Mouse (Mus musculus) heart, embryonic 13.5 days (tissue): ENCODE results near the gene Plscr1. TPM values are rescaled to one million over a fixed set of nuclear protein-coding genes. Genes with fewer than 3 reads are reported as not detected.

Experiments
- ATAC-seq: fragments of 200-750 bp; cut with Nextera tagmentation; 2 replicates; pipeline ENCODE4 v1.8.0; 2017; ENCODE audit warnings: moderate TSS enrichment; ENCODE audit not compliant: insufficient number of reproducible peaks, low FRiP score, low TSS enrichment; ENCODE audit errors: extremely low read depth
- H3K27ac ChIP-seq: fragments of 300-500 bp; sonication (generic); replicated peaks from 2 replicates; pipeline ENCODE4 v1.5.1; 2015; ENCODE audit warnings: moderate library complexity, mild to moderate bottlenecking, inconsistent platforms
- H3K27me3 ChIP-seq: fragments of 300-500 bp; sonication (generic); replicated peaks from 2 replicates; pipeline ENCODE4 v1.6.1; 2015; ENCODE audit warnings: mild to moderate bottlenecking, inconsistent platforms
- H3K36me3 ChIP-seq: fragments of 300-500 bp; sonication (generic); 2 replicates; pipeline ENCODE4 v1.6.1; 2015; ENCODE audit warnings: mild to moderate bottlenecking, inconsistent platforms
- H3K4me1 ChIP-seq: fragments of 300-500 bp; sonication (generic); 2 replicates; pipeline ENCODE4 v1.6.1; 2015; ENCODE audit warnings: inconsistent platforms
- H3K4me2 ChIP-seq: fragments of 300-500 bp; sonication (generic); 2 replicates; pipeline ENCODE4 v1.6.1; 2015; ENCODE audit warnings: inconsistent platforms, mild to moderate bottlenecking, moderate library complexity
- H3K4me3 ChIP-seq: fragments of 300-500 bp; sonication (generic); 2 replicates; pipeline ENCODE4 v1.5.1; 2015; ENCODE audit warnings: moderate library complexity, mild to moderate bottlenecking, inconsistent platforms
- H3K9ac ChIP-seq: fragments of 300-500 bp; sonication (generic); 2 replicates; pipeline ENCODE4 v1.6.1; 2015; ENCODE audit warnings: inconsistent platforms, mild to moderate bottlenecking, moderate library complexity
- H3K9me3 ChIP-seq: fragments of 300-500 bp; sonication (generic); 2 replicates; pipeline ENCODE4 v1.6.1; 2016; ENCODE audit warnings: inconsistent platforms
- WGBS: fragments of 180-500 bp; shearing (Covaris S2); methylation state at CpG from one replicate; pipeline ENCODE4 v1.1.7; 2015; ENCODE audit warnings: mixed read lengths; 5-methylcytosine and 5-hydroxymethylcytosine counted together
- polyA plus RNA-seq: library from polyadenylated mRNA; unstranded; fragments of >200 nt; fragmentation: Nextera tagmentation; extraction: Ambion mirVana; gene quantifications from 2 replicates; pipeline ENCODE4 v1.2.1, GENCODE M21; 2015

The Plscr1 gene
- polyA plus RNA-seq, 1 experiment from 2014 or later: 32.3 TPM

- Histone ChIP-seq H3K9ac (no peak overlapping the region), H3K27ac (no peak overlapping the region), H3K4me2 (no peak overlapping the region), H3K9me3 (no peaks in the 10 kb centered on the region), H3K4me1 (peaks cover 3% of the 10 kb centered on the region; the same call in 1 of the 2 replicates), H3K36me3 (peaks cover 52% of the 10 kb centered on the region), H3K27me3 (no peaks in the 10 kb centered on the region), H3K4me3 (no peak overlapping the region)
- WGBS: 59% methylated on average over 7 of the region's 7 CpGs
- ATAC-seq: no peak
Observed at GRCm38 (mm10) chr9:92260481-92261159, 11.1 kb downstream of the Plscr1 start.

- H3K4me1 ChIP-seq: peaks cover 9% of the 10 kb centered on the region
- ATAC-seq: no peak
- no peak overlapping the region for H3K4me3 ChIP-seq
- 58% methylated on average over 4 of the region's 4 CpGs for WGBS
- no peaks in the 10 kb centered on the region for H3K27me3 ChIP-seq
- no peak overlapping the region for H3K9ac ChIP-seq
- no peak overlapping the region for H3K27ac ChIP-seq
- peaks cover 84% of the 10 kb centered on the region for H3K36me3 ChIP-seq
- H3K9me3 ChIP-seq: no peaks in the 10 kb centered on the region
- peak overlapping the region; percentile 44 for H3K4me2 ChIP-seq
Observed at GRCm38 (mm10) chr9:92265719-92266118, 16.2 kb downstream of the Plscr1 start.

DNA sequence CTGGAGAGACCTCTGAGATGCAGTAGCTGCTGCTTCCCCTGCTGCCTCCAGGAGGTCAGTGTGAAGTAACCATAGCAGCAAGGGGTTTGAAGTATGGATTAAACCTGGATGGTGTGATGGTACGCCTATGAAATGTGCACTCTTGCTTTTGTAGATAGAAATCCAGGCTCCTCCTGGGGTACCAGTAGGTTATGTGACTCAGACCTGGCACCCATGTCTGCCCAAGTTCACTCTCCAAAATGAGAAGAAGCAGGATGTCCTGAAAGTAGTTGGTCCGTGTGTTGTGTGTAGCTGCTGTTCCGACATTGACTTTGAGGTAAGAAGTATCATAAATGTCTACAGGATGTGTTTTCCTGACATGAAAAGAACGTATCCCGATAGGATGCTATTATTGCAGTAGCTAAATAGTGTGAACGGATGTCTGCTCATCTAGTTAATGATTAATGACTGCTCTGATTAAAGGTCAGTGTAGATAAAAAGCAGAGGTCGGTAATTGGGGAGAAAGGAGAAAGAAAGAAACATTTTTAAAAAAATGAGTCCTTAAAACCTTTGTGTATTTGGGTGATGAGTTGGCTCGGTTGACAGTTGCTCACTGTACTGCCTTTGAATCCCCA lies 17.1 kb downstream of the Plscr1 start:
- Histone ChIP-seq H3K4me2 (no peak overlapping the region), H3K9me3 (no peaks in the 10 kb centered on the region), H3K4me3 (no peak overlapping the region), H3K27ac (no peak overlapping the region), H3K9ac (no peak overlapping the region), H3K36me3 (peaks cover 77% of the 10 kb centered on the region), H3K4me1 (peaks cover 15% of the 10 kb centered on the region), H3K27me3 (no peaks in the 10 kb centered on the region)
- 79% methylated on average over 8 of the region's 8 CpGs for WGBS
- ATAC-seq: no peak

- H3K4me2 ChIP-seq: no peak overlapping the region
- H3K36me3 ChIP-seq: peaks cover 75% of the 10 kb centered on the region
- no peak overlapping the region for H3K9ac ChIP-seq
- H3K4me3 ChIP-seq: no peak overlapping the region
- no peaks in the 10 kb centered on the region for H3K27me3 ChIP-seq
- peaks cover 15% of the 10 kb centered on the region for H3K4me1 ChIP-seq
- H3K27ac ChIP-seq: no peak overlapping the region
- WGBS: 91% methylated on average over 1 of the region's 1 CpGs
- no peak for ATAC-seq
- H3K9me3 ChIP-seq: no peaks in the 10 kb centered on the region
Observed at GRCm38 (mm10) chr9:92267732-92268131, 18.2 kb downstream of the Plscr1 start.

- no peak for ATAC-seq
- H3K9me3 ChIP-seq: no peaks in the 10 kb centered on the region
- H3K36me3 ChIP-seq: peaks cover 68% of the 10 kb centered on the region
- H3K27ac ChIP-seq: no peak overlapping the region
- H3K4me1 ChIP-seq: peaks cover 26% of the 10 kb centered on the region
- no peak overlapping the region for H3K4me3 ChIP-seq
- H3K27me3 ChIP-seq: no peaks in the 10 kb centered on the region
- WGBS: 80% methylated on average over 5 of the region's 5 CpGs
- H3K9ac ChIP-seq: no peak overlapping the region
- no peak overlapping the region for H3K4me2 ChIP-seq
Observed at GRCm38 (mm10) chr9:92269829-92270404, 20.4 kb downstream of the Plscr1 start.

DNA sequence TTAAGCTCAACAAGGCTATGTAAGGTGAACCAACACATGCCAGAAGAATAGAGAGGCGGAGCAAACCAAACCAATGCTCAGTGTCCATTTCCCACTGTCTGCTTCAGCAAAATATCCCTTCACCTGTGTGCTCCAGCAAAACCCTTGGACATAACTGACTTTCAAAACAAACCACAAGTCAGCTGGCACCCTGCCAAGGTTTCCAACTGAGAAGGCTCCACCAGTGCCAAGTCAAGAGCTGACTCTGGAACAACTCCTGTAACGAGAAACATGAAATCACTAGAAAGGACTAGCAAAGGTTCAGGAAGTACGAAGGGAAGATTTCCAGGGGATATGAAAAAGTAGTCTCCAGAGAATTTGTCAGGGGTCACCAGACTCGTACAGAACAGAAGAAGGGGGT lies 21.4 kb downstream of the Plscr1 start:
- 34% methylated on average over 4 of the region's 4 CpGs for WGBS

GRCm38 (mm10) chr9:92272650-92273049 lies 23.1 kb downstream of the Plscr1 start:
- ATAC-seq: no peak
- Histone ChIP-seq H3K4me2 (no peak overlapping the region), H3K36me3 (peaks cover 46% of the 10 kb centered on the region), H3K27ac (no peak overlapping the region), H3K4me3 (no peak overlapping the region), H3K9ac (no peak overlapping the region), H3K27me3 (no peaks in the 10 kb centered on the region), H3K4me1 (peaks cover 42% of the 10 kb centered on the region), H3K9me3 (no peaks in the 10 kb centered on the region)
- 84% methylated on average over 4 of the region's 4 CpGs for whole genome bisulfite sequencing

More for the DNA sequence above, 21.4 kb downstream of the Plscr1 start:
- H3K27ac ChIP-seq: 0 out of 2 replicates have a peak overlapping the region, but pooled peaks have one; percentile 44
- no peak for ATAC-seq
- no peak overlapping the region for H3K4me2 ChIP-seq
- no peaks in the 10 kb centered on the region for H3K27me3 ChIP-seq
- H3K9me3 ChIP-seq: no peaks in the 10 kb centered on the region
- peaks cover 62% of the 10 kb centered on the region for H3K36me3 ChIP-seq
- H3K4me1 ChIP-seq: peaks cover 30% of the 10 kb centered on the region
- no peak overlapping the region for H3K9ac ChIP-seq
- H3K4me3 ChIP-seq: no peak overlapping the region

DNA sequence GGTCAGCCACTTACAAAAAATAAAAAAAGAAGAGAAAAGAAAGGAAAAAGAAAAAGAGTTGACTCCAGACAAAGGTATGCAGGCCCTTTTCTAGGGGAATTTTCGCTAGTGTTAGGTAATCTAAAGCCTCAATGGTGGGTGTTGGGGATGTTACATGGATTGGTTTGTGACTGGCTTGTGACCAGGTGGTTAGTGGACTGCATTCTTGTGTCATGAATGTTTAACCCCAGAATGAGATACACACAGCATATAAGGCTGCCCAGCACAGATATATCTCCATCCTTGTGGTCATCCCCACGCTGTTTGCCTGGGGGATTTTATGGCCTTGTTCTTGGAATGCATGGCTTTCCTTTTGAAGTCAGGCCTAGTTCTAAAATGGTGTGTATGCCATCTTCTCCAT lies 23.7 kb downstream of the Plscr1 start:
- no peak overlapping the region for H3K4me3 ChIP-seq
- H3K4me1 ChIP-seq: peaks cover 42% of the 10 kb centered on the region
- H3K27me3 ChIP-seq: no peaks in the 10 kb centered on the region
- ATAC-seq: no peak
- H3K4me2 ChIP-seq: no peak overlapping the region
- 86% methylated on average over 2 of the region's 2 CpGs for WGBS
- H3K27ac ChIP-seq: no peak overlapping the region
- no peaks in the 10 kb centered on the region for H3K9me3 ChIP-seq
- no peak overlapping the region for H3K9ac ChIP-seq
- H3K36me3 ChIP-seq: peaks cover 39% of the 10 kb centered on the region

- Histone ChIP-seq H3K27ac (peak overlapping the region; percentile 63), H3K9ac (no peak overlapping the region), H3K9me3 (no peaks in the 10 kb centered on the region), H3K27me3 (no peaks in the 10 kb centered on the region), H3K4me3 (no peak overlapping the region), H3K4me2 (no peak overlapping the region), H3K36me3 (peaks cover 31% of the 10 kb centered on the region), H3K4me1 (peaks cover 42% of the 10 kb centered on the region)
- no peak for ATAC-seq
- 53% methylated on average over 6 of the region's 6 CpGs for WGBS
Observed at GRCm38 (mm10) chr9:92273956-92274762, 24.6 kb downstream of the Plscr1 start.

GRCm38 (mm10) chr9:92275486-92276207 lies 26.1 kb downstream of the Plscr1 start, which contains the start of gene Plscr2:
Plscr2 (plus strand) TSS chr9:92275602.
- H3K27me3 ChIP-seq: no peaks in the 10 kb centered on the region
- H3K4me2 ChIP-seq: peak within 1 kb of the TSS; percentile 61
- peak within 1 kb of the TSS; percentile 48 for H3K4me3 ChIP-seq

More at GRCm38 (mm10) chr9:92275486-92276207, 26.1 kb downstream of the Plscr1 start, which contains the start of gene Plscr2:
- Histone ChIP-seq H3K9ac (peak within 1 kb of the TSS; percentile 75), H3K4me1 (peaks cover 40% of the 10 kb centered on the region), H3K36me3 (peaks cover 16% of the 10 kb centered on the region), H3K9me3 (no peaks in the 10 kb centered on the region), H3K27ac (peak within 1 kb of the TSS; percentile 89)
- no peak for ATAC-seq
- 42% methylated on average over 9 of the region's 9 CpGs for WGBS
